23 mouse cellular contexts compared by ENCODE assay signal in the genomic region with DNA sequence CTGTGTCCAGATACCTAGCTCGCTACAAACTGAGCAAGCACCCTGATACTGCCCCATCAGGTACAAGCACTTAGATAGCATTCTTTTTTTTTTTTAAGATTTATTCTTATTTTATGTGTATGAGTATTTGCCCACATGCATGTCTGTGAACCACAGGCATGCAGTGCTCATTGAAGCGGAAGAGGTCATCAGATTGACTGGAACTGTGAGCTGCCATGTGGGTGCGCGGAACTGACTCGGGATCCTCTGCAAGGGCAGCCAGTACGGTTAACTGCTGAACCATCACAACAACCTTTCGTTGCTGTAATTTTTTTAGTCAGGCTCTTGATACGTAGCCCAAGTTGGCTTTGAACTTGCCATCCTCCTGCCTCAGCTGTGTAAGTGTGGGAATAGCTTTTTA. TPM values are rescaled to one million over a fixed set of nuclear protein-coding genes. Genes with fewer than 3 reads are reported as not detected.
A peak's percentile ranks its signal among the peaks of the same experiment; 100 is the strongest.
DNase-seq lines count a peak whose midpoint lies in the region; ATAC-seq and TF ChIP-seq lines count a peak whose summit lies in the region.
"Had no signal": no experiment of that assay in that cellular context is flagged by ENCODE, and none has a peak within 500 bp of the region (broad histone marks: within the 10 kb centered on the region; RNA-seq: fewer than 3 reads in every experiment).

No protein-coding gene starts in this region.

- H3K4me3 ChIP-seq in forebrain, embryonic 15.5 days = no peak overlapping the region
- H3K4me3 ChIP-seq in forebrain, embryonic 16.5 days (replicated peaks; ENCODE audit: low read length) = no peak overlapping the region
- no peak overlapping the region for H3K4me3 ChIP-seq in kidney, postnatal 0 days (replicated peaks; ENCODE audit: low read depth, low read length)
- H3K4me3 ChIP-seq in kidney, embryonic 14.5 days (ENCODE audit: low read length) = no peak overlapping the region
- H3K4me3 ChIP-seq in heart, adult 2 months = no peak overlapping the region
- H3K4me3 ChIP-seq: embryonic facial prominence, embryonic 15.5 days; heart, embryonic 10.5 days; hindbrain, embryonic 15.5 days had no signal

- 95% methylated on average over 8 of the region's 8 CpGs for WGBS in forebrain, embryonic 15.5 days
- 91% methylated on average over 8 of the region's 8 CpGs for WGBS in forebrain, embryonic 16.5 days
- 67% methylated on average over 8 of the region's 8 CpGs for WGBS in kidney, postnatal 0 days
- 75% methylated on average over 8 of the region's 8 CpGs for WGBS in kidney, embryonic 14.5 days
- WGBS in heart, adult 2 months = 96% methylated on average over 8 of the region's 8 CpGs

- no peak overlapping the region for H3K4me2 ChIP-seq in forebrain, embryonic 15.5 days (replicated peaks)
- H3K4me2 ChIP-seq in forebrain, embryonic 16.5 days (ENCODE audit: low read length) = no peak overlapping the region
- H3K4me2 ChIP-seq in kidney, postnatal 0 days (ENCODE audit: low read length) = no peak overlapping the region
- H3K4me2 ChIP-seq in kidney, embryonic 14.5 days (replicated peaks; ENCODE audit: low read depth, low read length) = no peak overlapping the region
- H3K4me2 ChIP-seq: embryonic facial prominence, embryonic 15.5 days; hindbrain, embryonic 15.5 days; liver, embryonic 11.5 days had no signal

- TF ChIP-seq CTCF in kidney, postnatal 0 days (IDR thresholded peaks at IDR 0.05; ENCODE audit: low read depth) = no peak
- no peak for TF ChIP-seq CTCF in heart, adult 2 months (IDR thresholded peaks at IDR 0.05)

- ATAC-seq in forebrain, embryonic 15.5 days (replicated peaks) = no peak
- ATAC-seq in forebrain, embryonic 16.5 days = no peak
- ATAC-seq in kidney, postnatal 0 days (replicated peaks; ENCODE audit: low FRiP score, low read depth) = no peak
- ATAC-seq in kidney, embryonic 14.5 days (ENCODE audit: low FRiP score, low TSS enrichment) = no peak
- ATAC-seq: activated CD4-positive, CD25-positive, alpha-beta regulatory T cell, adult 4 months; intestine, postnatal 0 days; midbrain, embryonic 16.5 days had no signal

- no peak overlapping the region for H3K9ac ChIP-seq in forebrain, embryonic 15.5 days (replicated peaks)
- H3K9ac ChIP-seq in forebrain, embryonic 16.5 days (replicated peaks; ENCODE audit: low read depth, low read length) = no peak overlapping the region
- no peak overlapping the region for H3K9ac ChIP-seq in kidney, postnatal 0 days (ENCODE audit: low read depth, low read length)
- H3K9ac ChIP-seq in kidney, embryonic 14.5 days (ENCODE audit: low read depth, low read length) = no peak overlapping the region
- no peak overlapping the region for H3K9ac ChIP-seq in heart, adult 2 months (ENCODE audit: low read depth, low read length)
- H3K9ac ChIP-seq: embryonic facial prominence, embryonic 15.5 days; hindbrain, embryonic 15.5 days had no signal

- peaks cover 22% of the 10 kb centered on the region for H3K4me1 ChIP-seq in forebrain, embryonic 15.5 days
- H3K4me1 ChIP-seq in forebrain, embryonic 16.5 days (replicated peaks; ENCODE audit: control insufficient read depth, insufficient read depth, low read length) = peaks cover 21% of the 10 kb centered on the region
- H3K4me1 ChIP-seq in kidney, postnatal 0 days (replicated peaks; ENCODE audit: insufficient read depth, low read length) = peaks cover 24% of the 10 kb centered on the region; the same call in 1 of the 2 replicates
- peaks cover 25% of the 10 kb centered on the region for H3K4me1 ChIP-seq in kidney, embryonic 14.5 days (ENCODE audit: control insufficient read depth, insufficient read depth, low read length)
- no peaks in the 10 kb centered on the region for H3K4me1 ChIP-seq in heart, adult 2 months (ENCODE audit: control insufficient read depth, insufficient read depth, low read length)
- H3K4me1 ChIP-seq: embryonic facial prominence, embryonic 15.5 days had no signal

- no peaks in the 10 kb centered on the region for H3K36me3 ChIP-seq in forebrain, embryonic 15.5 days
- H3K36me3 ChIP-seq in forebrain, embryonic 16.5 days (ENCODE audit: control insufficient read depth, insufficient read depth) = no peaks in the 10 kb centered on the region
- 0 out of 2 replicates have a peak, but pooled peaks cover 4% of the 10 kb centered on the region for H3K36me3 ChIP-seq in kidney, postnatal 0 days (ENCODE audit: insufficient read depth, low read length)
- H3K36me3 ChIP-seq in kidney, embryonic 14.5 days (ENCODE audit: control insufficient read depth, insufficient read depth, low read length) = no peaks in the 10 kb centered on the region; the same call in 1 of the 2 replicates
- no peaks in the 10 kb centered on the region for H3K36me3 ChIP-seq in heart, adult 2 months (ENCODE audit: control insufficient read depth, insufficient read depth, low read length)
- H3K36me3 ChIP-seq: embryonic facial prominence, embryonic 15.5 days; hindbrain, embryonic 15.5 days had no signal

- no peaks in the 10 kb centered on the region for H3K79me2 ChIP-seq in heart, adult 2 months (replicated peaks; ENCODE audit: control insufficient read depth, insufficient read depth, low read length)

- DNase-seq in kidney, postnatal 0 days (ENCODE audit: low spot score) = no peak
- peak; percentile 20 for DNase-seq in 3134 (ENCODE audit: extremely low read depth, insufficient read length, low spot score)
- DNase-seq in Muller cell, postnatal 12 days (ENCODE audit: inconsistent ontology term) = peak; percentile 57
- DNase-seq in heart, adult 2 months = no peak
- no peak for DNase-seq in thymus, postnatal 0 days (ENCODE audit: low spot score)
- DNase-seq: adrenal gland, postnatal 10 days; cerebellum, adult 9-11 months; gastrocnemius, postnatal 36 days; heart, postnatal 10 days; lung, adult 18-20 months; lung, postnatal 14 days; thymus, postnatal 25 days had no signal

- H3K27me3 ChIP-seq in forebrain, embryonic 15.5 days = no peaks in the 10 kb centered on the region
- no peaks in the 10 kb centered on the region for H3K27me3 ChIP-seq in forebrain, embryonic 16.5 days (replicated peaks; ENCODE audit: control insufficient read depth, insufficient read depth, low read length)
- no peaks in the 10 kb centered on the region for H3K27me3 ChIP-seq in kidney, postnatal 0 days (ENCODE audit: insufficient read depth, low read length)
- H3K27me3 ChIP-seq in kidney, embryonic 14.5 days (ENCODE audit: control insufficient read depth, insufficient read depth, low read length) = no peaks in the 10 kb centered on the region
- H3K27me3 ChIP-seq in heart, adult 2 months (ENCODE audit: control insufficient read depth, insufficient read depth, low read length) = no peaks in the 10 kb centered on the region
- H3K27me3 ChIP-seq: embryonic facial prominence, embryonic 15.5 days; hindbrain, embryonic 15.5 days had no signal

- TF ChIP-seq POLR2A in heart, adult 2 months (IDR thresholded peaks at IDR 0.05; ENCODE audit: insufficient read depth, low read depth, low read length) = no peak

- H3K27ac ChIP-seq in forebrain, embryonic 15.5 days (replicated peaks) = peak overlapping the region; percentile 90
- no peak overlapping the region for H3K27ac ChIP-seq in forebrain, embryonic 16.5 days (ENCODE audit: low read length)
- peak overlapping the region; percentile 89 for H3K27ac ChIP-seq in kidney, postnatal 0 days
- no peak overlapping the region for H3K27ac ChIP-seq in kidney, embryonic 14.5 days (ENCODE audit: low read depth, low read length)
- no peak overlapping the region for H3K27ac ChIP-seq in heart, adult 2 months
- H3K27ac ChIP-seq: embryonic facial prominence, embryonic 15.5 days; heart, embryonic 10.5 days had no signal

- no peak for TF ChIP-seq EP300 in heart, adult 2 months (IDR thresholded peaks at IDR 0.05; ENCODE audit: insufficient read depth, low read depth, low read length)

- intact Hi-C loops in heart, adult 2 months (cut with DNase I) = no loop called here

- no peaks in the 10 kb centered on the region for H3K9me3 ChIP-seq in forebrain, embryonic 15.5 days
- H3K9me3 ChIP-seq in forebrain, embryonic 16.5 days (ENCODE audit: control insufficient read depth, low read length) = no peaks in the 10 kb centered on the region
- H3K9me3 ChIP-seq in kidney, postnatal 0 days (replicated peaks; ENCODE audit: low read length) = no peaks in the 10 kb centered on the region
- no peaks in the 10 kb centered on the region for H3K9me3 ChIP-seq in kidney, embryonic 14.5 days (ENCODE audit: control insufficient read depth, low read length)
- H3K9me3 ChIP-seq: embryonic facial prominence, embryonic 15.5 days; heart, embryonic 10.5 days; hindbrain, embryonic 15.5 days had no signal

RNA-seq across cellular contexts. Expression of gene Aif1l, which starts 11.0 kb away (rescaled TPM):
- 46.8 and 52.2 TPM in 2 replicates for polyA plus RNA-seq in forebrain, embryonic 15.5 days (2015; fragmentation: Nextera tagmentation; extraction: Ambion mirVana)
- 42.9 and 45.9 TPM in 2 replicates for polyA plus RNA-seq in forebrain, embryonic 16.5 days (2015; fragmentation: Nextera tagmentation; extraction: Ambion mirVana)
- polyA plus RNA-seq in kidney, postnatal 0 days (2015; fragmentation: Nextera tagmentation; extraction: Ambion mirVana) = 129 and 141 TPM in 2 replicates
- 55.8 and 72.1 TPM in 2 replicates for polyA plus RNA-seq in kidney, embryonic 14.5 days (2014; fragmentation: Nextera tagmentation; extraction: Ambion mirVana)
- total RNA-seq in heart, adult 2 months (2021) = 1 to 10 TPM; 2.4 to 2.7 TPM
- polyA plus RNA-seq in heart, adult 2 months (2012; rRNA removed) = 4.2 and 4.6 TPM in 2 replicates
- polyA plus RNA-seq in thymus, postnatal 0 days (2015; fragmentation: Nextera tagmentation; extraction: Ambion mirVana) = 5.0 and 6.0 TPM in 2 replicates
- total RNA-seq: megakaryocyte, adult 5-6 weeks had no signal
- polyA plus RNA-seq: activated CD4-positive, CD25-positive, alpha-beta regulatory T cell, adult 4 months had no signal

RNA-seq across cellular contexts. Expression of gene Nup214, which starts 13.2 kb away (rescaled TPM):
- polyA plus RNA-seq in forebrain, embryonic 15.5 days (2015; fragmentation: Nextera tagmentation; extraction: Ambion mirVana) = 72.9 and 77.6 TPM in 2 replicates
- polyA plus RNA-seq in forebrain, embryonic 16.5 days (2015; fragmentation: Nextera tagmentation; extraction: Ambion mirVana) = 67.8 and 69.2 TPM in 2 replicates
- polyA plus RNA-seq in kidney, postnatal 0 days (2015; fragmentation: Nextera tagmentation; extraction: Ambion mirVana) = 57.6 and 67.3 TPM in 2 replicates
- polyA plus RNA-seq in kidney, embryonic 14.5 days (2014; fragmentation: Nextera tagmentation; extraction: Ambion mirVana) = 79.4 and 97.4 TPM in 2 replicates
- total RNA-seq in heart, adult 2 months (2021) = 10 to 100 TPM; 27.5 to 28.6 TPM
- 18.5 and 18.6 TPM in 2 replicates for polyA plus RNA-seq in heart, adult 2 months (2012; rRNA removed)
- 115 and 138 TPM in 2 replicates for polyA plus RNA-seq in thymus, postnatal 0 days (2015; fragmentation: Nextera tagmentation; extraction: Ambion mirVana)

Comparison
In these comparisons a context has a peak if more than half of its experiments do, and no peak if none do; other contexts are left out.
1. H3K27ac ChIP-seq: peak in forebrain, embryonic 15.5 days (single experiment) and kidney, postnatal 0 days (single experiment); none in forebrain, embryonic 16.5 days (single experiment), kidney, embryonic 14.5 days (single experiment) and heart, adult 2 months (single experiment).
2. DNase-seq: peak in 3134 (single experiment) and Muller cell, postnatal 12 days (single experiment); none in kidney, postnatal 0 days (single experiment), heart, adult 2 months (0 of 2) and thymus, postnatal 0 days (single experiment).